Mouse (Mus musculus) lung, postnatal 0 days (tissue): Measurements from ENCODE around the gene Mgat4c. TPM values are rescaled to one million over a fixed set of nuclear protein-coding genes. Genes with fewer than 3 reads are reported as not detected.
A peak's percentile ranks its signal among the peaks of the same experiment; 100 is the strongest.
"Not testable (repeated sequence)": the region's sequence is repeated elsewhere in the genome, so short reads cannot be mapped to it uniquely, and the experiment has no call there.

Source experiments
- ATAC-seq: fragments of 200-750 bp; cut with Nextera tagmentation; 2 replicates; pipeline ENCODE4 v1.8.0; 2017; ENCODE audit warnings: moderate library complexity
- DNase-seq: peaks from one replicate; pipeline ENCODE4 v3.0.0-alpha.2; 2016; ENCODE audit warnings: low spot score
- H3K27ac ChIP-seq: fragments of 300-500 bp; sonication (generic); 2 replicates; pipeline ENCODE4 v1.5.1; 2014; ENCODE audit warnings: antibody characterized with exemption, mild to moderate bottlenecking, low read length, mixed read lengths
- H3K27me3 ChIP-seq: fragments of 300-500 bp; sonication (generic); replicated peaks from 2 replicates; pipeline ENCODE4 v1.6.1; 2014; ENCODE audit warnings: low read length, mixed read lengths; ENCODE audit not compliant: insufficient read depth
- H3K36me3 ChIP-seq: fragments of 300-500 bp; sonication (generic); 2 replicates; pipeline ENCODE4 v1.6.1; 2014; ENCODE audit warnings: low read length, mixed read lengths; ENCODE audit not compliant: insufficient read depth
- H3K4me1 ChIP-seq: fragments of 300-500 bp; sonication (generic); 2 replicates; pipeline ENCODE4 v1.6.1; 2014; ENCODE audit warnings: antibody characterized with exemption, low read depth, low read length, mixed read lengths; ENCODE audit not compliant: insufficient read depth
- H3K4me2 ChIP-seq: fragments of 300-500 bp; sonication (generic); replicated peaks from 2 replicates; pipeline ENCODE4 v1.6.1; 2014; ENCODE audit warnings: low read depth, mild to moderate bottlenecking, low read length, moderate library complexity, mixed read lengths
- H3K4me3 ChIP-seq: fragments of 300-500 bp; sonication (generic); 2 replicates; pipeline ENCODE4 v1.5.1; 2014; ENCODE audit warnings: low read depth, low read length
- H3K9ac ChIP-seq: fragments of 300-500 bp; sonication (generic); replicated peaks from 2 replicates; pipeline ENCODE4 v1.6.1; 2014; ENCODE audit warnings: low read depth, mild to moderate bottlenecking
- H3K9me3 ChIP-seq: fragments of 300-500 bp; sonication (generic); 2 replicates; pipeline ENCODE4 v1.6.1; 2016; ENCODE audit warnings: low read length, mixed read lengths
- CTCF ChIP-seq: IDR thresholded peaks from 2 replicates; pipeline ENCODE4 v1.5.1; 2016; ENCODE audit warnings: antibody characterized with exemption, mild to moderate bottlenecking
- EP300 ChIP-seq: IDR thresholded peaks from 2 replicates; pipeline ENCODE4 v1.6.1; 2016; ENCODE audit warnings: antibody characterized with exemption, mild to moderate bottlenecking, control low read depth
- WGBS: fragments of 180-500 bp; shearing (Covaris S2); extraction: QIAGEN DNeasy Blood & Tissue Kit; methylation state at CpG from one replicate; pipeline ENCODE4 v1.1.7; 2014; 5-methylcytosine and 5-hydroxymethylcytosine counted together
- microRNA-seq: library from miRNA; unstranded; fragments of <30 nt; microRNA quantifications from one replicate; pipeline ENCODE4, GENCODE M21; 2016
- polyA plus RNA-seq: library from polyadenylated mRNA; unstranded; fragments of >200 nt; fragmentation: Nextera tagmentation; extraction: Ambion mirVana; gene quantifications from 2 replicates; pipeline ENCODE4 v1.2.1, GENCODE M21; 2015

The Mgat4c gene
- polyA plus RNA-seq, 1 experiment from 2014 or later: not detected

DNA sequence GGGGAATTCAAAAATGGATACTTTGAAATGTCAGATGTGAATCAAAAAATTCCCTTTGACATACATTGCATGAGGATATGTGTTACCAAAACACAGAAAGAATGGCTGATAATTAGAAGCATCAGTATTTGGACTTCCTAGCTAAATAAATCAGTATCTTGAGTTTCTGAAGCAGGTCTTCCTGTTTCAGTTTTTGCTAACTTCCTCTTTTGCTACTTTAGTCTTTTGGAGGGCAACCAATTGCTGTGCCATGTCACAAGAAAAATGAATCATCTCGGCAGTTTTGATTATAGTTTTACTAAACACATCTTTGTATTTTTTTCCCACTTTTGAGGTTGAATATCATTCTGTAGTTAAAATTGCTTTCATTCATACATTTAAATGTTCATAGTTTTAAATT lies 707.9 kb downstream of the Mgat4c start:
- Histone ChIP-seq H3K27me3 (no peaks in the 10 kb centered on the region), H3K9me3 (no peaks in the 10 kb centered on the region), H3K36me3 (no peaks in the 10 kb centered on the region), H3K4me3 (no peak overlapping the region), H3K27ac (no peak overlapping the region), H3K4me1 (no peaks in the 10 kb centered on the region), H3K4me2 (no peak overlapping the region), H3K9ac (no peak overlapping the region)
- DNase-seq (no peak), ATAC-seq (no peak)
- TF ChIP-seq CTCF (no peak), EP300 (no peak)
- WGBS: 58% methylated on average over 1 of the region's 1 CpGs

DNA sequence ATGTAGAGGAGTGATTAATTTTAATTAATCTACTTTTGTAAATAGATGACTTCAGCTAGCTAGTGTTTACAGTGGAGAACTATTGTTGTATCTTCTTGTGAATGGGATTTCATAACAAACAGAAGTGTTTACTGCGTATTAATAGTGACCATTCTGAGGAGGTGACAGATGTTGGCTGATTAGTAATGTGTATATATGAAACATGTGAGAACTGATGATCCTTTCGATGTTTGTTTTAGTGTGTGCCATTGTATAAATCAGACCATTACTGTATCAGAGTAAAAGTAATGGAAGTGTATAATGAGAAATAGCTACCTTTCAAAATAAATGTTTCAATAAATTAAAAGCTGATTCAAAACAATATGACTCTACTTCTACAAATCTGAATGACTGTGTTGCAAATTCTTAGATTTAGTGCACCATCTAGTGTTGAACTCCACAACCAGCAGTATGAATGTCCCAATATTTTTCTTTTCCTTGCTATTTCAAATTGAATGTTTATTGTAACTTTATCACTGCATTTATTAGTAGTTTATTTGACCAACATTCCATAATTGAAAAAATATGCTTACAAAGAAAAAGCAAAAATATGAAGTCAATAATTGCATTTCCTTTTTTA lies 736.5 kb downstream of the Mgat4c start:
- no peak overlapping the region for H3K4me3 ChIP-seq
- no peak overlapping the region for H3K9ac ChIP-seq
- 50% methylated on average over 2 of the region's 2 CpGs for WGBS

DNA sequence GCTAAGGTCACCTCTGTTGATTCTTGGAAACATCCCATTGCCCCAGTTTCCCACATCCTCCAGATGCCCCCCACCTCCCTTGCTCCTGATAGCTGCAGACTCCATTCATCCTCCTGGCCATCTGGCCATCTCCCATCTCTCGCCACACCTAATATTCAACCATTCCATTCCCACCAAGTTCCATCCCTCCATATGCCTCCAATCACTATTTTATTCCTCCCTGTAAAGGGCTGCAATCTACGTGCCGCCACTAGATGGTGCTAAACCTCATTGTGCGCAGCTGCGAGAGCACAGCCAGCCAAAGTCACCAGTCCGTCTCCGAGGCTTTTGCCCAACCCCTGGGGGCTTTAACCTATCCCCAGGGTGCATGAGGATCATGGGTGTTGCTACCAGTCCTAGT lies 753.8 kb downstream of the Mgat4c start:
- not testable (repeated sequence) for H3K27me3 ChIP-seq, ATAC-seq, H3K4me3 ChIP-seq, H3K9ac ChIP-seq, H3K4me2 ChIP-seq, H3K27ac ChIP-seq, H3K4me1 ChIP-seq, H3K36me3 ChIP-seq, H3K9me3 ChIP-seq
- 1% methylated on average over 5 of the region's 7 CpGs for WGBS
- DNase-seq: peak; percentile 11
- peak; percentile 61 for TF ChIP-seq CTCF

More for the DNA sequence above, 736.5 kb downstream of the Mgat4c start:
- no peak overlapping the region for H3K4me2 ChIP-seq
- no peaks in the 10 kb centered on the region for H3K4me1 ChIP-seq
- H3K27me3 ChIP-seq: no peaks in the 10 kb centered on the region
- TF ChIP-seq CTCF: peak; percentile 31
- no peak for TF ChIP-seq EP300
- H3K9me3 ChIP-seq: no peaks in the 10 kb centered on the region
- peak; percentile 21 for DNase-seq
- ATAC-seq: no peak
- H3K36me3 ChIP-seq: no peaks in the 10 kb centered on the region
- no peak overlapping the region for H3K27ac ChIP-seq

DNA sequence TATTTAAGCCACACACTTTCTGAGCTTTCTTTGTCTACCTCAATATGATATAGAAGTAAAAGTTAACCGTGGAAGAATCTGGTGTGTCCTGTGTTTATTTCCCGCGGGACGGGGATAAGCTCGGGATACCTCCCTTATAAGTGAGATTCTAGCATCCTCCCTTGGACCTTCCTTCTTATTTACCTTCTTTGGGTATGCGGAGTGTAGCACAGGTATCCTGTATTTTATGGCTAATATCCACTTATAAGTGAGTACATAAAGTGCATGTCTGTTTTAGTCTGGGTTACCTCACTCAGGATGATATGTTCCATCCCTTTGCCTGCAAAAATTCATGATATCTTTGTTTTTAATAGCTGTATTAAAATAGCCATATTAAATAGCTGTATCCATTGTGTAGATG lies 754.2 kb downstream of the Mgat4c start:
- H3K4me3 ChIP-seq, DNase-seq, H3K9me3 ChIP-seq, H3K36me3 ChIP-seq, H3K27ac ChIP-seq, H3K4me2 ChIP-seq, H3K4me1 ChIP-seq, H3K27me3 ChIP-seq, ATAC-seq, H3K9ac ChIP-seq: not testable (repeated sequence)
- WGBS: 32% methylated on average over 6 of the region's 6 CpGs

Small RNA genes lying within 50 kb of the gene (microRNA-seq; reads per million reads assigned to microRNA genes)
- not detected for gene Mir3059
